In the genomic region with DNA sequence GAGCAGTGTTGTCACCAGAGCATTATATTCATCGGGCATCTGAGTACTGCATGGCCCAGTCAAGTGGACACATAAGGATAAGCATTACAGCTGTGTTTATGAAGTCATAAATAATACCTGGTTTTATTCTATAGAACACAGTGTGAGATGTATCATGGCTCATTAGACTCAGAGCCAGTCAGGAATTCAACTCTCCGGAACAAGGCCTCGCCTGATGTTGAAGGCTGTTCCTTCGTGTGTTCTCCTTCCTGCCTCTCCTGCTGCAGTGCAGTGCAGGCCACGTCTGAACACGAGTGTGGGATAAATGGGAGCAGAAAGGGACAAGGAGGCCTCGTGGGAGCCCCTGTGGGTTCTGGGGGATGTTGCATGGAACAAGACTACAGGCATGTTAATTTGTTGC, we compare ENCODE assay signal across 22 mouse cellular contexts. TPM values are rescaled to one million over a fixed set of nuclear protein-coding genes. Genes with fewer than 3 reads are reported as not detected.
"Had no signal": no experiment of that assay in that cellular context is flagged by ENCODE, and none has a peak within 500 bp of the region (broad histone marks: within the 10 kb centered on the region; RNA-seq: fewer than 3 reads in every experiment).

No protein-coding gene starts in this region.

- H3K36me3 ChIP-seq: intestine, embryonic 15.5 days; limb, embryonic 10.5 days; limb, embryonic 13.5 days; liver, embryonic 12.5 days; liver, embryonic 15.5 days; midbrain, embryonic 10.5 days; midbrain, embryonic 13.5 days had no signal

- H3K4me2 ChIP-seq: intestine, embryonic 15.5 days; limb, embryonic 13.5 days; liver, embryonic 12.5 days; liver, embryonic 15.5 days; midbrain, embryonic 13.5 days had no signal

- DNase-seq: kidney, adult 11 months; kidney, postnatal 25 days; layer of hippocampus, adult 9-11 months; liver; lung, adult 18-20 months; right cerebral cortex, postnatal 25 days; spleen, adult 18-20 months; thymus, adult 2 months; thymus, postnatal 14 days; thymus, postnatal 4 days had no signal

- H3K4me1 ChIP-seq: limb, embryonic 10.5 days; liver, embryonic 12.5 days; liver, embryonic 15.5 days; midbrain, embryonic 10.5 days; midbrain, embryonic 13.5 days had no signal

- H3K9me3 ChIP-seq: intestine, embryonic 15.5 days; limb, embryonic 10.5 days; limb, embryonic 13.5 days; liver, embryonic 12.5 days; liver, embryonic 15.5 days; midbrain, embryonic 10.5 days; midbrain, embryonic 13.5 days had no signal

- H3K27me3 ChIP-seq: intestine, embryonic 15.5 days; limb, embryonic 13.5 days; liver, embryonic 12.5 days; liver, embryonic 15.5 days; midbrain, embryonic 13.5 days had no signal

- H3K9ac ChIP-seq: intestine, embryonic 15.5 days; limb, embryonic 13.5 days; liver, embryonic 12.5 days; liver, embryonic 15.5 days; midbrain, embryonic 13.5 days had no signal

- ATAC-seq: intestine, embryonic 15.5 days; liver, embryonic 12.5 days; lung, postnatal 0 days; midbrain, embryonic 13.5 days; midbrain, embryonic 16.5 days had no signal

- H3K27ac ChIP-seq: intestine, embryonic 15.5 days; layer of hippocampus, adult 2 months; limb, embryonic 10.5 days; limb, embryonic 13.5 days; liver, embryonic 12.5 days; liver, embryonic 15.5 days; macrophage; midbrain, embryonic 10.5 days; midbrain, embryonic 13.5 days had no signal

- H3K4me3 ChIP-seq: intestine, embryonic 15.5 days; layer of hippocampus, adult 2 months; limb, embryonic 10.5 days; limb, embryonic 13.5 days; liver, embryonic 12.5 days; liver, embryonic 15.5 days; midbrain, embryonic 10.5 days; midbrain, embryonic 13.5 days; myocyte had no signal

RNA-seq across cellular contexts. Expression of gene Spats2l, which starts 55.6 kb away (rescaled TPM):
- polyA plus RNA-seq: macrophage had no signal
